Mouse (Mus musculus): Measurements from ENCODE around the gene Atg5.

- no peak for TF ChIP-seq POLR2A (IDR thresholded peaks at IDR 0.05; ENCODE audit: control insufficient read depth, extremely low read depth, insufficient read depth, low read length, poor library complexity)
- TF ChIP-seq CTCF (IDR thresholded peaks at IDR 0.05; ENCODE audit: borderline replicate concordance, control insufficient read depth, extremely low read depth, insufficient read depth, low read length, poor library complexity) = no peak
These were observed 87.1 kb downstream of the Atg5 start for GRCm38 (mm10) chr10:44355216-44355615.

All from thymus, adult 2 months (tissue).